Mouse (Mus musculus): ENCODE measurements around the gene Gpr146. TPM values are rescaled to one million over a fixed set of nuclear protein-coding genes. Genes with fewer than 3 reads are reported as not detected.
"Not testable (repeated sequence)": the region's sequence is repeated elsewhere in the genome, so short reads cannot be mapped to it uniquely, and the experiment has no call there.

Gene Gpr146
- polyA plus RNA-seq, 1 experiment from 2014 or later = 8.5 TPM

DNA sequence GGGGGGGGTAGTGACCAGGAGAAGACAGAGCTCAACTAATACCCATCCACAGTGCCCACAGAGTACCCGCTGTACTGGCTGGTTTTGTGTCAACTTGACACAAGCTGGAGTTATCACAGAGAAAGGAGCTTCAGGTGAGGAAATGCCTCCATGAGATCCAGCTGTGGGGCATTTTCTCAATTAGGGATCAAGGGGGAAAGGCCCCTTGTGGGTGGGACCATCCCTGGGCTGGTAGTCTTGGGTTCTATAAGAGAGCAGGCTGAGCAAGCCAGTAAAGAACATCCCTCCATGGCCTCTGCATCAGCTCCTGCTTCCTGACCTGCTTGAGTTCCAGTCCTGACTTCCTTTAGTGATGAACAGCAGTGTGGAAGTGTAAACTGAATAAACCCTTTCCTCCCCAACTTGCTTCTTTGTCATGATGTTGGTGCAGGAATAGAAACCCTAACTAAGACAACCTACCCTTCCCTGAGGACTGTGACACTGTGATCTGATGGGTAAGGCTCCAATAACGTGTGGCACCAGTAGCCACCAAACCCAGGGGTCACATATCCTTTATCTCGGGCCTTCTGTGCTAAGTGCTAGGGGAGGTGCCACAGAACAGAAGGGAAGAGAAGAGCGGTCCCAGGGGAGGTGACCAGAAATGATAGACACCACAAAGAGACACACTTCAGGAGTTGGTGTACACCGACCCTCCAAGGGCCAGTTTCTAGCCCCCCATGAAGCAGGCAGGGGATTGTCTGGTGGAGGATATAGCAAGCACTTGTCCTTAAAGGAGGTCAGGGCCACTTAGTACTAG is 13.0 kb downstream of the Gpr146 start:
- not testable (repeated sequence) for H3K27ac ChIP-seq (ENCODE audit: poor library complexity, severe bottlenecking); H3K9me3 ChIP-seq (replicated peaks)

DNA sequence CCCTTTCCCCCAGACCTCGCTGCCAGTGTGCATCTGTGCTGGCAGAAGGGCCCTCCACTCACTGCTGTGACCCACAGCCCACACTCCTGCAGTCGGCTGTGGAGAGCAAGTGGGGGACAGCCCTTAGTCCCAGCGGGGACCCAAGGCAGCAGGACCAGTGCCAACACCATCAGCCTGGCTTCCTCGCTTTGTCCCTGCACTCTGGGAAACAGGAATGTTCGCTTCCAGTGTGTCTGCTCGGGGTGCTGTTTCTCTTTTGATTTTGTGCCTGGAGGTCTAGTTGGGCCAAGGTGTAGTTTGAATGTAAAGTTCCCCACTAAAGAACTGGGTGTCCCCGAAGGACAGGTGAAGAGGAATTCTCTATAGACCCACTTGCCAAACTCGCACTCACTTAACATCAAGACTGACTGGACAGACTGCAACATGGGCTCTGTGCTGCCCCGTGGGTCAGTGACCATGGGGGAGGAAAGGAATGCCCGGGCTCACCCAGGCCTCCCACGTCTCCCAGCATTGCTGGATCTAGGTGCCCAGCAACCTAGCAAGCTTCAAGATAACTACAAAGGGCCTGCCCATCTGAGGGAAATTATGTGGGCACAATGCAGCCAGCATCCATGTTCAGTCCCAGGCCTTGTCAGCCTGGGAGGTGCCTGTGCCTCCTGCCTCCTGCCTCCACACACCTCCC is 14.0 kb downstream of the Gpr146 start:
- no peak for ATAC-seq (ENCODE audit: insufficient number of reproducible peaks, low FRiP score)
- Histone ChIP-seq H3K27ac (ENCODE audit: poor library complexity, severe bottlenecking) (peak overlapping the region; percentile 10; the same call in 1 of the 2 replicates), H3K27me3 (replicated peaks) (no peaks in the 10 kb centered on the region), H3K9ac (0 out of 2 replicates have a peak overlapping the region, but pooled peaks have one; percentile 38), H3K4me1 (replicated peaks) (peaks cover 54% of the 10 kb centered on the region), H3K9me3 (replicated peaks) (no peaks in the 10 kb centered on the region), H3K36me3 (peaks cover 20% of the 10 kb centered on the region), H3K4me2 (peak overlapping the region; percentile 44), H3K4me3 (peak overlapping the region; percentile 11; the same call in 1 of the 2 replicates)
- 83% methylated on average over 11 of the region's 11 CpGs for WGBS

More for the DNA sequence above, 13.0 kb downstream of the Gpr146 start:
- not testable (repeated sequence) for ATAC-seq (ENCODE audit: insufficient number of reproducible peaks, low FRiP score); H3K27me3 ChIP-seq (replicated peaks)
- Histone ChIP-seq H3K9ac (0 out of 2 replicates have a peak overlapping the region, but pooled peaks have one; percentile 38), H3K4me2 (peak overlapping the region; percentile 44), H3K4me3 (peak overlapping the region; percentile 11; the same call in 1 of the 2 replicates), H3K36me3 (peaks cover 20% of the 10 kb centered on the region), H3K4me1 (replicated peaks) (peaks cover 62% of the 10 kb centered on the region)
- WGBS = 60% methylated on average over 5 of the region's 5 CpGs

DNA sequence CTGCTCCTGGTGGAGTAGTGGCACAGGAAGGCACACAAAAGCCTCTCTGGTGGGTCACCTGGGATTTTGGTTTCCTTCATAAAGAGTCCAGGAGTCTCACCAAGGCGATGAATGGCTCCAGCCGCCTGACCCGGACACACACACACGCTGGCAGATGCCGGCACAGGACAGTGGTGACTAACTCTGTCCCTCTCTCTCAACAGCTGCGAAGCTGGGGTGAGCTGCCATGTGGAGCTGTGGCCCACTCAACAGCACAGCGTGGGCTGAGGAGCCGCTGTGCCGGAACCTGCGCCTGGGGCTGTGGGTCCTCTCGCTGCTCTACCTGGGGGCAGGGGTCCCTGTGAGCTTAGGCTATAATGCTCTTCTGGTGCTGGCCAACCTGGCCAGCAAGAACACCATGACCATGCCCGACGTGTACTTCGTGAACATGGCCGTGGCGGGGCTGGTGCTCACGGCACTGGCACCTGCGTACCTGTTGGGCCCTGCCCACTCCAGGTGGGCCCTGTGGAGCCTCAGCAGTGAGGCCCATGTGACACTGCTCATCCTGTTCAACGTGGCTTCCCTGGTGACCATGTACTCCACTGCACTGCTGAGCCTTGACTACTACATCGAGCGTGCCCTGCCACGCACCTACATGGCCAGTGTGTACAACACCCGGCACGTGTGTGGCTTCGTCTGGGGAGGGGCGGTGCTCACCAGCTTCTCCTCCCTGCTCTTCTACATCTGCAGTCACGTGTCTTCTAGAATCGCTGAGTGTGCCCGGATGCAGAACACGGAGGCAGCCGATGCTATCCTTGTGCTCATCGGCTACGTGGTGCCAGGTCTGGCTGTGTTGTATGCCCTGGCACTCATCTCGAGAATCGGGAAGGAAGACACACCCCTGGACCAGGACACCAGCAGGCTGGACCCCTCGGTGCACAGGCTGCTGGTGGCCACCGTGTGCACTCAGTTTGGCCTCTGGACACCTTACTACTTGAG is 15.0 kb downstream of the Gpr146 start:
- Histone ChIP-seq H3K4me3 (no peak overlapping the region), H3K4me1 (replicated peaks) (peaks cover 51% of the 10 kb centered on the region), H3K9me3 (replicated peaks) (no peaks in the 10 kb centered on the region), H3K4me2 (no peak overlapping the region), H3K27me3 (replicated peaks) (no peaks in the 10 kb centered on the region), H3K9ac (no peak overlapping the region), H3K27ac (ENCODE audit: poor library complexity, severe bottlenecking) (no peak overlapping the region), H3K36me3 (peaks cover 20% of the 10 kb centered on the region)
- ATAC-seq (ENCODE audit: insufficient number of reproducible peaks, low FRiP score) = no peak
- WGBS = 93% methylated on average over 37 of the region's 37 CpGs

DNA sequence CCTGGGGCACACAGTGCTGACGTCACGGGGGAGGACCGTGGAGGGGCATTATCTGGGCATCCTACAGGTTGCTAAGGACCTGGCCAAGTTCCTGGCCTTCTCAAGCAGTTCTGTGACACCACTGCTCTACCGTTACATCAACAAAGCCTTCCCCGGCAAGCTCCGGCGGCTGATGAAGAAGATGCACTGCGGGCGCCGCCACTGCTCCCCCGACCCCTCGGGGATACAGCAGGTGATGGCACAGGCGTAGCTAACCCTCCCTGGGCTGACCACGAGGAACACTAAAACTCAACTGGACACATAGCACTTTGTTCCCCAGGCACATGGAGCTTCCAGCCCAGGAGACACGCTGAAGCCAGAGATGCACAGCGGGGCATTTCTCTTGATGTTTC is 15.7 kb downstream of the Gpr146 start:
- no peak for ATAC-seq (ENCODE audit: insufficient number of reproducible peaks, low FRiP score)
- Histone ChIP-seq H3K27ac (ENCODE audit: poor library complexity, severe bottlenecking) (no peak overlapping the region), H3K9ac (no peak overlapping the region), H3K4me3 (no peak overlapping the region), H3K27me3 (replicated peaks) (no peaks in the 10 kb centered on the region), H3K4me1 (replicated peaks) (peaks cover 51% of the 10 kb centered on the region), H3K4me2 (no peak overlapping the region), H3K9me3 (replicated peaks) (no peaks in the 10 kb centered on the region), H3K36me3 (peaks cover 20% of the 10 kb centered on the region)
- WGBS = 94% methylated on average over 16 of the region's 16 CpGs

DNA sequence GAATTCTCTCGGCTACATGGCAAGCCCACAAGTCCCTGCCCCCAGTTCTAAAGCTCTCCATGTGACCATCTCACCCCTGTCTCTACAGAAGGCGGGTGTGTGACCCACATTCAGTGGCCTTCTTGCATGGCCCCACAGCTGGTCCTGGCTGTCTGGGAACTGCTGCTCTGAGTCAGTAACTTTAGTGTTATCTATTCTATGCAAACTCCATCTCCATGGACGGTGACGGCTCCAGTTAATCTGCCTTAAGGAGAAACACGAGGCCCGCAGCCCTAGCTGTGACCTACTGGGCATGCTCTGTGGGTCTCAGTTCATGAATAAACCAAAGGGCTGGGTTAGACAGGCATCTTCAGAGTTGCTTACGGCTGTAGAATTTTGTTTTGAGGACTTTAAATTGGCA is 16.9 kb downstream of the Gpr146 start:
- H3K9me3 ChIP-seq (replicated peaks) = no peaks in the 10 kb centered on the region
- H3K4me1 ChIP-seq (replicated peaks) = peaks cover 47% of the 10 kb centered on the region
- no peak overlapping the region for H3K4me2 ChIP-seq
- no peaks in the 10 kb centered on the region for H3K27me3 ChIP-seq (replicated peaks)
- no peak overlapping the region for H3K9ac ChIP-seq
- no peak for ATAC-seq (ENCODE audit: insufficient number of reproducible peaks, low FRiP score)
- WGBS = 52% methylated on average over 7 of the region's 7 CpGs
- peaks cover 20% of the 10 kb centered on the region for H3K36me3 ChIP-seq
- H3K27ac ChIP-seq (ENCODE audit: poor library complexity, severe bottlenecking) = no peak overlapping the region
- H3K4me3 ChIP-seq = no peak overlapping the region

DNA sequence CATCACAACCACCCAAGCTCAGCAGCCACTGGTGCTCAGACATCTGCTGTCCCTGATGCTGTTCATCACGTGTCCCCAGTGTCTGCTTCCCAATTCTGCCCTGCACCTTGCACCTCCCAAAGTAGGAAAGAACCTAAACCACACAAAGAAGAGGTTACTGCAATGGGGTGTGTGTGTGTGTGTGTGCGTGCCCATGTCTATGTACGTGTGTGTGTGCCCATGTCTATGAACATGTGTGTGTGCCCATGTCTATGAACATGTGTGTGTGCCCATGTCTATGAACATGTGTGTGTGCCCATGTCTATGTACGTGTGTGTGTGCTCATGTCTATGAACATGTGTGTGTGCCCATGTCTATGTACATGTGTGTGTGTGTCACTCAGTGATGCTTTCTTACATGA is 18.0 kb downstream of the Gpr146 start:
- Histone ChIP-seq H3K4me2 (no peak overlapping the region), H3K9me3 (replicated peaks) (no peaks in the 10 kb centered on the region), H3K27me3 (replicated peaks) (no peaks in the 10 kb centered on the region), H3K4me3 (no peak overlapping the region), H3K36me3 (peaks cover 20% of the 10 kb centered on the region), H3K4me1 (replicated peaks) (peaks cover 39% of the 10 kb centered on the region), H3K9ac (no peak overlapping the region), H3K27ac (ENCODE audit: poor library complexity, severe bottlenecking) (no peak overlapping the region)
- no peak for ATAC-seq (ENCODE audit: insufficient number of reproducible peaks, low FRiP score)
- WGBS = 88% methylated on average over 4 of the region's 4 CpGs

DNA sequence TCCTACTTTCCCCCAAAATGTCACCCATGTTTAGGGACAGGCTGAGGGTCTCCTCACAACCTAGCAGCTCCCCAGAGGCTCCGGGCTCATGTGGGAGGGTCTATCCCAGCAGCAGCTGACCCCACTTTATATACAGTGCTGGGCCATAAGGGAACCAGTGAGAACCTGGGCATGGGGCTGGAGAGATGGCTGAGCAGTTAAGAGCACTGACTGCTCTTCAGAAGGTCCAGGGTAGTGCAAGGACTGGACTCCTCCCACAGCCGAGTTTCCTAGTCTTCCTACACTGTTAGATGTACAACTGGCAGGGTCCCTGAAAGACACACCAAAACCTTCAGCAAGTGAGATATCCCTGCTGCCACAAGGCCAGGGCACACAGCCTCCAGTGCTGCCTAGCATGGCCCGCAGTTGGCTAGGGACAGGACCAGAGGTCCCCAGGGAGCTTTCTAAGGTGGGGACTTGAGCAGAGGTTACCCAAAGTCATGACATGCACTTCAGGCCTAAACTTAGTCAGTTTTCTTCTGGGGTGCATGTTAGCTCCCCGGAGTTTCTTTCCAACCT is 19.9 kb downstream of the Gpr146 start:
- H3K9ac ChIP-seq = no peak overlapping the region
- WGBS = 82% methylated on average over 4 of the region's 4 CpGs
- ATAC-seq (ENCODE audit: insufficient number of reproducible peaks, low FRiP score) = no peak
- no peak overlapping the region for H3K27ac ChIP-seq (ENCODE audit: poor library complexity, severe bottlenecking)
- H3K4me1 ChIP-seq (replicated peaks) = peaks cover 24% of the 10 kb centered on the region
- H3K4me2 ChIP-seq = no peak overlapping the region
- no peaks in the 10 kb centered on the region for H3K9me3 ChIP-seq (replicated peaks)
- no peak overlapping the region for H3K4me3 ChIP-seq
- no peaks in the 10 kb centered on the region for H3K27me3 ChIP-seq (replicated peaks)
- H3K36me3 ChIP-seq = peaks cover 16% of the 10 kb centered on the region

DNA sequence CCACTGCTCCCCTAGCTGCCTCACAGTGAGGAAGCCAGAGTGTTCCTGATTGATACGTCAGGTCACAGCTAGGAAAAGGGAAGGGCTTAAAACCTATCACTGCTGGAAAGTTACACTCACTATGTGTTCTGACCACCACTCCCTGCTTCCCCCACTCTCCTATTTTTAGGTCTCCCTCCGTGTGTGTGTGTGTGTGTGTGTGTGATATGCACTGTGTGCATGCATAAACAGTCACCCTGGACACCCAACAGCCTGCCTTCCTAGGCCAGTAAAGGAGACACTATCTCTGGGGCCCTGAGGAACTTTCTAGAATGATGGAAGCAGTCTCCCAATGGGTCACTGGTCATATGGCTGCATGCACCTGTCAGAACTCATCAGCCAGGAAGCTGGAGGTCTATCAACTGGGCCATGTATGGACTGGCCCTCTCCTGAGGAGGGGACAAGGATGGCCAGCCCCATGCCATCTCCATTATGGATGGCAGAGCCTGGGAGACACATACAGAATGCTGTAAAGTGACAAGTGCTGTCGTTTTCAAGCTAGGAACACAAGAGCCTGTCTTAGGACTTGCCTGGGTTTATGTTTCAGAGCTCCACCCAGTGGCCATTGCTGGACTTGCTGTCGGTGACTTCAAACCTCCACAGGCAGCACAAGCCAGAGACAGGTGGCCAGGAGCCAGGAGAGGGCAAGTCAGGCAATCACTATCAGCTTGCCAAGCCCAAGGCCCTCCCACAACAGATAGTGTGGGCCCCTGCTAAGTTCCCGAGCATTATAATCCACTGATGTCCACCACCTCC is 20.7 kb downstream of the Gpr146 start:
- Histone ChIP-seq H3K4me1 (replicated peaks) (peaks cover 24% of the 10 kb centered on the region), H3K27ac (ENCODE audit: poor library complexity, severe bottlenecking) (no peak overlapping the region), H3K9me3 (replicated peaks) (no peaks in the 10 kb centered on the region), H3K9ac (no peak overlapping the region), H3K36me3 (peaks cover 9% of the 10 kb centered on the region), H3K4me2 (peak overlapping the region; percentile 10; the same call in 1 of the 2 replicates), H3K27me3 (replicated peaks) (no peaks in the 10 kb centered on the region; the same call in 1 of the 2 replicates), H3K4me3 (no peak overlapping the region)
- ATAC-seq (ENCODE audit: insufficient number of reproducible peaks, low FRiP score) = peak; percentile 54
- 15% methylated on average over 5 of the region's 5 CpGs for WGBS

DNA sequence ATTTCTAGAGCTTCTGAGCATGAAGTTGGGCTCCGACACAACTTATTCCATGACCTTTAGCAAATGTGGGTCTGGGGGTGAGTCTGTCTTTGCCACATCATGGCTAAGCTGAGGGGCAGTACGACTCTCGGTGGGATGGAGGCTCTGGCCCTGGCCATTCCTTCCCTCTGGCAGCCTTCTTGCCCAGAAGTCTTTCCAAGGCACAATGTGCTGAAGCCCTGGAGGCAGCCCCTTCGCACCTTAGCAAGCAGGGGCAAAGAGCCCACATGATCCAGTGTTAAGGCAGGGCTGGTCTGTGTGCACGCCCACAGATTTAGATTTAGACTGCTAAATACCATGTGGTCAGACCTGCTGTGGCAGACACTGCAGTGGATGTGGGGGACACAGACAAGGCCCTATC is 21.3 kb downstream of the Gpr146 start:
- no peak overlapping the region for H3K4me2 ChIP-seq

DNA sequence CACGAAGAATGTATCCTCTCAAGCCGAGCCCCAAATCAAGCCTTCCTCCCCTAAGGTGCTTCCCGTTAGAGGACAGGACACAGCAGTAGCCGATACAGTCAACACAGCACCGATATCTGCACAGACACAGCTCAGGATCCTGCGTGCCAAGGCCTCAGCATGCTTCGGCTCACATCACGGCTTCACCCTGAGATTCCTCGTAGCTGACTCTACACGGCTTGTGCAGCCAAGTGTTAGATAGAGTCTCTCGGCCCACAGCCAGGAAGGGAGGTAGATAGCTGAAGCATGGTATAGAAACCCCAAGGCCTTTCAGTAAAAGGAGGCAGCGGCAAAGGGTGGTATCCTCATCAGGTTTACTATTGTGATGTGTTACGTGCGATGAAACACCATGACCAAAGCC is 22.5 kb downstream of the Gpr146 start:
- Histone ChIP-seq H3K36me3 (no peaks in the 10 kb centered on the region), H3K4me1 (replicated peaks) (peaks cover 23% of the 10 kb centered on the region), H3K9me3 (replicated peaks) (no peaks in the 10 kb centered on the region), H3K4me3 (no peak overlapping the region), H3K4me2 (no peak overlapping the region), H3K9ac (no peak overlapping the region), H3K27ac (ENCODE audit: poor library complexity, severe bottlenecking) (no peak overlapping the region), H3K27me3 (replicated peaks) (no peaks in the 10 kb centered on the region; the same call in 1 of the 2 replicates)
- WGBS = 75% methylated on average over 14 of the region's 14 CpGs
- no peak for ATAC-seq (ENCODE audit: insufficient number of reproducible peaks, low FRiP score)

More for the DNA sequence above, 21.3 kb downstream of the Gpr146 start:
- no peak for ATAC-seq (ENCODE audit: insufficient number of reproducible peaks, low FRiP score)
- Histone ChIP-seq H3K9ac (no peak overlapping the region), H3K4me3 (no peak overlapping the region), H3K27ac (ENCODE audit: poor library complexity, severe bottlenecking) (no peak overlapping the region), H3K9me3 (replicated peaks) (no peaks in the 10 kb centered on the region), H3K36me3 (peaks cover 4% of the 10 kb centered on the region; the same call in 1 of the 2 replicates), H3K27me3 (replicated peaks) (no peaks in the 10 kb centered on the region; the same call in 1 of the 2 replicates), H3K4me1 (replicated peaks) (peaks cover 24% of the 10 kb centered on the region)
- WGBS = 76% methylated on average over 5 of the region's 5 CpGs
